Mouse (Mus musculus) heart, adult 2 months (tissue): ENCODE results near the gene Grin1.

ENCODE experiments used
- CTCF ChIP-seq: fragments of 200-600 bp; IDR thresholded peaks from 2 replicates; pipeline ENCODE4 v1.8.1; 2022; ENCODE audit warnings: antibody characterized with exemption, mild to moderate bottlenecking, moderate library complexity
- POLR2A ChIP-seq: fragments of 200-500 bp; IDR thresholded peaks from 2 replicates; pipeline ENCODE4 v1.6.1; 2011; ENCODE audit warnings: mild to moderate bottlenecking, low read depth, low read length, control low read depth; ENCODE audit not compliant: insufficient read depth

GRCm38 (mm10) chr2:25303452-25303851, 15.5 kb downstream of the Grin1 start:
- TF ChIP-seq CTCF (no peak), POLR2A (no peak)
